Mouse (Mus musculus) forebrain, postnatal 0 days (tissue): ENCODE measurements around the gene Gm973. TPM values are rescaled to one million over a fixed set of nuclear protein-coding genes. Genes with fewer than 3 reads are reported as not detected.

Experiments
- ATAC-seq: fragments of 200-750 bp; cut with Nextera tagmentation; 2 replicates; pipeline ENCODE4 v1.8.0; 2017; ENCODE audit warnings: mild to moderate bottlenecking, moderate library complexity
- DNase-seq: peaks from one replicate; pipeline ENCODE4 v3.0.0-alpha.2; 2015
- H3K27ac ChIP-seq: fragments of 300-500 bp; sonication (generic); 2 replicates; pipeline ENCODE4 v1.5.1; 2014; ENCODE audit warnings: low read depth, mild to moderate bottlenecking, antibody characterized with exemption, low read length, moderate library complexity, mixed read lengths
- H3K27me3 ChIP-seq: fragments of 300-500 bp; sonication (generic); 2 replicates; pipeline ENCODE4 v1.6.1; 2014; ENCODE audit warnings: mild to moderate bottlenecking, low read length, mixed read lengths; ENCODE audit not compliant: insufficient read depth
- H3K36me3 ChIP-seq: fragments of 300-500 bp; sonication (generic); 2 replicates; pipeline ENCODE4 v1.6.1; 2014; ENCODE audit warnings: mild to moderate bottlenecking, moderate library complexity; ENCODE audit not compliant: insufficient read depth
- H3K4me1 ChIP-seq: fragments of 300-500 bp; sonication (generic); 2 replicates; pipeline ENCODE4 v1.6.1; 2014; ENCODE audit warnings: antibody characterized with exemption; ENCODE audit not compliant: insufficient read depth
- H3K4me2 ChIP-seq: fragments of 300-500 bp; sonication (generic); 2 replicates; pipeline ENCODE4 v1.6.1; 2014; ENCODE audit warnings: low read depth, mild to moderate bottlenecking, moderate library complexity
- H3K4me3 ChIP-seq: fragments of 300-500 bp; sonication (generic); 2 replicates; pipeline ENCODE4 v1.5.1; 2014; ENCODE audit warnings: low read depth, low read length, mixed read lengths
- H3K9ac ChIP-seq: fragments of 300-500 bp; sonication (generic); 2 replicates; pipeline ENCODE4 v1.6.1; 2014; ENCODE audit warnings: mild to moderate bottlenecking
- H3K9me3 ChIP-seq: fragments of 300-500 bp; sonication (generic); 2 replicates; pipeline ENCODE4 v1.6.1; 2016; ENCODE audit warnings: low read length
- CTCF ChIP-seq: sonication (generic); IDR thresholded peaks from 2 replicates; pipeline ENCODE4 v1.5.1; 2016; ENCODE audit warnings: antibody characterized with exemption, control low read depth, low read depth
- WGBS: fragments of 180-500 bp; shearing (Covaris S2); extraction: QIAGEN DNeasy Blood & Tissue Kit; methylation state at CpG from one replicate; pipeline ENCODE4 v1.1.7; 2014; 5-methylcytosine and 5-hydroxymethylcytosine counted together
- polyA plus RNA-seq: library from polyadenylated mRNA; unstranded; fragments of >200 nt; fragmentation: Nextera tagmentation; extraction: Ambion mirVana; gene quantifications from 2 replicates; pipeline ENCODE4 v1.2.1, GENCODE M21; 2015
- total RNA-seq: library from RNA; depleted of rRNA; stranded (reverse); fragments of >200 nt; gene quantifications from 2 replicates; pipeline ENCODE4 v1.2.3, GENCODE M21; 2014

Gene Gm973
- total and polyA plus RNA-seq, 2 experiments from 2014 or later = 5.4 to 13.8 TPM

- Histone ChIP-seq H3K27me3 (no peaks in the 10 kb centered on the region), H3K9ac (no peak overlapping the region), H3K4me2 (no peak overlapping the region), H3K4me1 (0 out of 2 replicates have a peak, but pooled peaks cover 3% of the 10 kb centered on the region), H3K36me3 (no peaks in the 10 kb centered on the region), H3K27ac (no peak overlapping the region), H3K4me3 (no peak overlapping the region), H3K9me3 (no peaks in the 10 kb centered on the region)
- DNase-seq = no peak
- 59% methylated on average over 2 of the region's 2 CpGs for whole genome bisulfite sequencing
- no peak for ATAC-seq
- TF ChIP-seq CTCF = no peak
Measured at GRCm38 (mm10) chr1:59563581-59563980, 47.5 kb downstream of the Gm973 start.

DNA sequence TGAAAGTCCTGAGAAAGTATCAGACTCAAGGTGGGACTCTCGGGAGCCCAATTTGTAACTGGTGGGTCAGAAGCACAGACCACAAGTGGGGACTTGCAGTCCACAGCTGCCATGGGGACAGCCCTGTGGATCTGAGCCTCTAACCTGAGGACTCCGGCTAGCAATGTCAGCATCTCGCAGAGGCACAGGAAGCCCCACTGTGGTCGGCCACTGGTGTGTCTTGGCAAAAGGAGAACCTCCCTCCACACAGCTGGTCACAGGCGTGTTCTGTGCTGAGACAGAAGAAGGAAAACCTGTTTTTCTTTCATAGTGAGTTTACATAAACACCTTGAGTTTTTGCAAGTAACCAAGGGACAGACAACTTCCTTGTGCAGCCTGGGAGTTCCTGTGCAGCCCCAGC is 49.7 kb downstream of the Gm973 start:
- TF ChIP-seq CTCF = no peak
- no peaks in the 10 kb centered on the region for H3K36me3 ChIP-seq
- 92% methylated on average over 5 of the region's 5 CpGs for WGBS

GRCm38 (mm10) chr1:59566281-59566680 is 50.2 kb downstream of the Gm973 start:
- Histone ChIP-seq H3K4me2 (no peak overlapping the region), H3K9me3 (no peaks in the 10 kb centered on the region), H3K9ac (no peak overlapping the region), H3K4me3 (no peak overlapping the region), H3K27ac (no peak overlapping the region), H3K36me3 (no peaks in the 10 kb centered on the region), H3K27me3 (no peaks in the 10 kb centered on the region), H3K4me1 (0 out of 2 replicates have a peak, but pooled peaks cover 3% of the 10 kb centered on the region)
- ATAC-seq = no peak
- WGBS = 70% methylated on average over 7 of the region's 7 CpGs
- no peak for TF ChIP-seq CTCF
- no peak for DNase-seq

More for the DNA sequence above, 49.7 kb downstream of the Gm973 start:
- Histone ChIP-seq H3K4me1 (0 out of 2 replicates have a peak, but pooled peaks cover 3% of the 10 kb centered on the region), H3K4me3 (no peak overlapping the region), H3K4me2 (no peak overlapping the region), H3K27ac (no peak overlapping the region), H3K9ac (no peak overlapping the region), H3K27me3 (no peaks in the 10 kb centered on the region), H3K9me3 (no peaks in the 10 kb centered on the region)
- ATAC-seq = no peak
- DNase-seq = no peak

DNA sequence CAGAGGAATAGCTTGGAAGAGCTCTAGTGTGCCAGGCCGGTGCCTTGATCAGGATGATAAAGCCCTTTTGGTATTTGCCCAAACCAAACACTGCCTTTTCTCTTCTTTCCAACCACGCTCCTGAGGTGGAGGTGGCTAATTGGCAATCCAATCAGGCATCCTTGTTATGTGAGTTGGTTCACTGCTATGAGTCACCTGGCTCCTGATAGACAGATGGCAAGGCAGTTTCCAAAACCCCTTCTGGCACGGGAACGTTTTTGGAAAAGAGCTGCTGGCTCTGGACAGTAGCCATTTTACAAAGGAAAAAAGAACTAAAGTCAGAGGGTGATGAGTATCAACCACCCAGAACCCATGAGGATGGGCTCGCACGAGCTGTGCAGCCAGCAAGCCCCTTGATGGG is 50.9 kb downstream of the Gm973 start:
- DNase-seq = no peak
- Histone ChIP-seq H3K4me2 (no peak overlapping the region), H3K9me3 (no peaks in the 10 kb centered on the region), H3K4me3 (no peak overlapping the region), H3K36me3 (no peaks in the 10 kb centered on the region), H3K27me3 (no peaks in the 10 kb centered on the region), H3K4me1 (0 out of 2 replicates have a peak, but pooled peaks cover 3% of the 10 kb centered on the region), H3K9ac (no peak overlapping the region), H3K27ac (no peak overlapping the region)
- 36% methylated on average over 6 of the region's 6 CpGs for WGBS
- peak; percentile 25; the same call in 1 of the 2 replicates for ATAC-seq
- TF ChIP-seq CTCF = no peak

DNA sequence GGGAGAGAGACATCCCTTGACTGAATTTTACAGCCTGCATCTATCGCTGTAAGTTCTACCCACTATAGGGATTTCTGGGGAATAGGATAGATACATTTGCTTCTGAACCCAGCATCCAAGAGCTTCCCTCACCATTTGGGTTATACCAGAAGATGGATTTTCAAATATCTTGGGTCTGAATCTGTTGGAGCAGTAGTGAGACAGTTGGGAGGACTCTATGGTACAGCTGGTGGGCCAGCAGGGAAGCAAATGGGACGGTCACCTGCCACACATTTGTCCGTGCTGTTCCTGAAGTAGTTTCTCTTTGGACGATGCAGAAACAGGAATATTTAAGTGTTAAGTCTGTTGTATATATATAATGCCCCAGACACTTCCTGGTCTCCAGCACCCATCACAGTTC is 51.5 kb downstream of the Gm973 start:
- no peaks in the 10 kb centered on the region for H3K27me3 ChIP-seq
- H3K27ac ChIP-seq = no peak overlapping the region
- TF ChIP-seq CTCF = no peak
- H3K4me3 ChIP-seq = no peak overlapping the region
- no peaks in the 10 kb centered on the region for H3K36me3 ChIP-seq
- no peak overlapping the region for H3K4me2 ChIP-seq
- H3K4me1 ChIP-seq = 0 out of 2 replicates have a peak, but pooled peaks cover 3% of the 10 kb centered on the region
- H3K9me3 ChIP-seq = no peaks in the 10 kb centered on the region
- H3K9ac ChIP-seq = no peak overlapping the region
- no peak for DNase-seq
- no peak for ATAC-seq
- 74% methylated on average over 4 of the region's 4 CpGs for WGBS

DNA sequence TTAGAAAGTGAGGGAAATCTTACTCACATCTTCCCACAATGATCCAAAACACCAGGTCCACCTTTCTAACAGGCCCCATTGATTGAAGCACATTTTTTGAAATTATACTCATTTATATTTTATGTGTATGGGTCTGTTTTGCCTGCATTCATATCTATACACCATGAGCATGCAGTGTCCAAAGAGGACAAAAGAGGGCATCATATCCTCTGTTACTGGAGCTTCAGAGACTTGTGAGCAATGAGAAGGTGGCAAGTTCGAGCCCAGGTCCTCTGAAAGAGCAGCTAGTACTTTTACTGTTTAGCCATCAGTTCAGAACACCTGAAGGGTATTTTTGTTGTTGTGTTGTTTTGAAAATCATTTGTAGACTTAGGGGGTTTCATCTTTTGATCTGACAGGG is 52.2 kb downstream of the Gm973 start:
- H3K9me3 ChIP-seq = no peaks in the 10 kb centered on the region
- DNase-seq (no peak), ATAC-seq (no peak)
- no peak overlapping the region for H3K4me3 ChIP-seq
- H3K27me3 ChIP-seq = no peaks in the 10 kb centered on the region
- 87% methylated on average over 1 of the region's 1 CpGs for WGBS
- no peak overlapping the region for H3K9ac ChIP-seq
- no peaks in the 10 kb centered on the region for H3K36me3 ChIP-seq
- TF ChIP-seq CTCF = no peak
- 0 out of 2 replicates have a peak, but pooled peaks cover 3% of the 10 kb centered on the region for H3K4me1 ChIP-seq
- no peak overlapping the region for H3K4me2 ChIP-seq
- no peak overlapping the region for H3K27ac ChIP-seq

DNA sequence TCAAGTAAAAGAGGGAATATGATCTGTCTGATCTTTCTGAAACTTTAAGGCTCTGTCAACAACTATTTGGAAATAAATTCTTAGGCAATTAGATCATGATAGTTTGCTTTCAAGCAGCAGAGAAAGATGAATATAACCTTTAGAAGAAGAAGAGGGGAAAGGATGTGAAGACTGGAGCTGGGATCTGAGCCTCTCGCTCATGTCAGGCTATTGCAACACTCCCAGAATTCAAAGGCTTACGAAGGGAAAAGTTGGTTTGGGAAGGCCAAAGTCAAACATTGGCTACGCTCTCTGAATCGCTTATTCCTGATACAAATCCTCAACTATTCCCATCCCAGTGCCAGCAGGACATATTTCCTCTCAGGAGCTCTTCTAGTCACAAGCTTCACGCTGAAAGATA is 53.2 kb downstream of the Gm973 start:
- no peak for ATAC-seq
- Histone ChIP-seq H3K36me3 (no peaks in the 10 kb centered on the region), H3K27me3 (no peaks in the 10 kb centered on the region), H3K4me3 (no peak overlapping the region), H3K27ac (no peak overlapping the region), H3K4me1 (peaks cover 7% of the 10 kb centered on the region; the same call in 1 of the 2 replicates), H3K9ac (no peak overlapping the region), H3K4me2 (no peak overlapping the region), H3K9me3 (no peaks in the 10 kb centered on the region)
- 84% methylated on average over 5 of the region's 5 CpGs for WGBS
- DNase-seq = no peak
- no peak for TF ChIP-seq CTCF
